Mouse (Mus musculus) kidney, adult 2 months (tissue): ENCODE measurements around the gene Dhx57.

Experiments used
- CTCF ChIP-seq: fragments of 200-500 bp; conservative IDR thresholded peaks from 2 replicates; pipeline ENCODE4 v1.5.1; 2011; ENCODE audit warnings: low read depth, mild to moderate bottlenecking, control low read depth, low read length, moderate library complexity, mixed read lengths; ENCODE audit not compliant: insufficient read depth, insufficient read length
- POLR2A ChIP-seq: fragments of 200-500 bp; IDR thresholded peaks from one replicate; pipeline ENCODE4 v1.6.1; 2011; ENCODE audit warnings: low read depth, low read length, control low read depth

DNA sequence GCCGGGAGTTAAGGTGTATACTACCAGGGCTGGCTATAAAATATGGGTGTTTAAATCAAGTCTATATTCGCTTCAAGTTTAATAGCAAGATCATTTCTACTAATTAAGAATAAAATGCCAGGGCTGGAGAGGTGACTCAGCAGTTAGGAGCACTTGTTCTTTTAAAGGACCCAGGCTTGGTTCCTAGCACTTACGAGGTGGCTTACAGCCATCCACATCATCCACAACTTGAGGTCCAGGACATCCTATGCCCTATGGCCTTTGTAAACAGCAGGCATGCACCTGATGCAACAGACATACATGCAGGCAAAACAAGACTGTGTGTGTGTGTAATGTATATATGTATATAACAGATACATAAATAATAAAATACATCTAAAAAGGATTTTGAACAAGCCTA lies 22.1 kb downstream of the Dhx57 start:
- no peak for TF ChIP-seq CTCF
- no peak for TF ChIP-seq POLR2A
